Mouse (Mus musculus) midbrain, embryonic 16.5 days (tissue): ENCODE data around the gene Lzts2. TPM values are rescaled to one million over a fixed set of nuclear protein-coding genes. Genes with fewer than 3 reads are reported as not detected.

Source experiments
- ATAC-seq: fragments of 200-750 bp; cut with Nextera tagmentation; 2 replicates; pipeline ENCODE4 v1.8.0; 2017; ENCODE audit warnings: moderate TSS enrichment
- H3K27ac ChIP-seq: fragments of 300-500 bp; sonication (generic); 2 replicates; pipeline ENCODE4 v1.5.1; 2014; ENCODE audit warnings: mild to moderate bottlenecking, low read length, mixed read lengths
- H3K27me3 ChIP-seq: fragments of 300-500 bp; sonication (generic); 2 replicates; pipeline ENCODE4 v1.6.1; 2014; ENCODE audit warnings: low read depth, low read length, mixed read lengths; ENCODE audit not compliant: control insufficient read depth, insufficient read depth
- H3K36me3 ChIP-seq: fragments of 300-500 bp; sonication (generic); 2 replicates; pipeline ENCODE4 v1.6.1; 2014; ENCODE audit warnings: mild to moderate bottlenecking, low read length, moderate library complexity, mixed read lengths; ENCODE audit not compliant: control insufficient read depth, insufficient read depth
- H3K4me1 ChIP-seq: fragments of 300-500 bp; sonication (generic); 2 replicates; pipeline ENCODE4 v1.6.1; 2014; ENCODE audit warnings: mild to moderate bottlenecking, low read length, mixed read lengths; ENCODE audit not compliant: control insufficient read depth, insufficient read depth
- H3K4me2 ChIP-seq: fragments of 300-500 bp; sonication (generic); 2 replicates; pipeline ENCODE4 v1.6.1; 2014; ENCODE audit warnings: mild to moderate bottlenecking, low read length, mixed read lengths
- H3K4me3 ChIP-seq: fragments of 300-500 bp; sonication (generic); 2 replicates; pipeline ENCODE4 v1.5.1; 2014; ENCODE audit warnings: low read depth, mild to moderate bottlenecking, low read length, moderate library complexity, mixed read lengths
- H3K9ac ChIP-seq: fragments of 300-500 bp; sonication (generic); 2 replicates; pipeline ENCODE4 v1.6.1; 2014; ENCODE audit warnings: low read depth, low read length, mixed read lengths
- H3K9me3 ChIP-seq: fragments of 300-500 bp; sonication (generic); replicated peaks from 2 replicates; pipeline ENCODE4 v1.6.1; 2014; ENCODE audit warnings: mild to moderate bottlenecking, low read length, mixed read lengths; ENCODE audit not compliant: control insufficient read depth, poor library complexity, severe bottlenecking
- WGBS: fragments of 180-500 bp; shearing (Covaris S2); extraction: QIAGEN DNeasy Blood & Tissue Kit; methylation state at CpG from one replicate; pipeline ENCODE4 v1.1.7; 2014; 5-methylcytosine and 5-hydroxymethylcytosine counted together
- polyA plus RNA-seq: library from polyadenylated mRNA; unstranded; fragments of >200 nt; fragmentation: Nextera tagmentation; extraction: Ambion mirVana; gene quantifications from 2 replicates; pipeline ENCODE4 v1.2.1, GENCODE M21; 2015

Lzts2 gene
- polyA plus RNA-seq, 1 experiment from 2014 or later, result 15.5 TPM

- H3K9me3 ChIP-seq, result no peaks in the 10 kb centered on the region
- peaks cover 31% of the 10 kb centered on the region for H3K4me1 ChIP-seq
- H3K27ac ChIP-seq, result peak overlapping the region; percentile 90
Measured at GRCm38 (mm10) chr19:45017216-45017771, 3.1 kb downstream of the Lzts2 start.

GRCm38 (mm10) chr19:45017909-45018308 is 3.7 kb downstream of the Lzts2 start:
- Histone ChIP-seq H3K9me3 (no peaks in the 10 kb centered on the region), H3K27me3 (no peaks in the 10 kb centered on the region), H3K4me1 (peaks cover 31% of the 10 kb centered on the region), H3K36me3 (no peaks in the 10 kb centered on the region), H3K9ac (peak overlapping the region; percentile 69), H3K4me2 (peak overlapping the region; percentile 89), H3K4me3 (peak overlapping the region; percentile 68), H3K27ac (peak overlapping the region; percentile 90)
- 0% methylated on average over 18 of the region's 48 CpGs for WGBS
- ATAC-seq, result peak; percentile 72

More at GRCm38 (mm10) chr19:45017216-45017771, 3.1 kb downstream of the Lzts2 start:
- WGBS, result under 1% methylated on average over 27 of the region's 27 CpGs
- peak; percentile 75 for ATAC-seq
- H3K4me2 ChIP-seq, result peak overlapping the region; percentile 89
- H3K9ac ChIP-seq, result peak overlapping the region; percentile 69
- peak overlapping the region; percentile 68 for H3K4me3 ChIP-seq
- H3K36me3 ChIP-seq, result no peaks in the 10 kb centered on the region
- no peaks in the 10 kb centered on the region for H3K27me3 ChIP-seq

GRCm38 (mm10) chr19:45018351-45018831 is 4.2 kb downstream of the Lzts2 start:
- 0% methylated on average over 13 of the region's 13 CpGs for WGBS
- no peaks in the 10 kb centered on the region for H3K27me3 ChIP-seq
- ATAC-seq, result peak; percentile 4; the same call in 1 of the 2 replicates

GRCm38 (mm10) chr19:45020348-45020747 is 6.1 kb downstream of the Lzts2 start:
- Histone ChIP-seq H3K9me3 (no peaks in the 10 kb centered on the region), H3K36me3 (no peaks in the 10 kb centered on the region), H3K27ac (no peak overlapping the region), H3K4me1 (peaks cover 24% of the 10 kb centered on the region), H3K27me3 (no peaks in the 10 kb centered on the region), H3K4me3 (no peak overlapping the region), H3K9ac (0 out of 2 replicates have a peak overlapping the region, but pooled peaks have one; percentile 11), H3K4me2 (no peak overlapping the region)
- 77% methylated on average over 6 of the region's 6 CpGs for WGBS
- no peak for ATAC-seq

More at GRCm38 (mm10) chr19:45018351-45018831, 4.2 kb downstream of the Lzts2 start:
- no peaks in the 10 kb centered on the region for H3K9me3 ChIP-seq
- no peaks in the 10 kb centered on the region for H3K36me3 ChIP-seq
- peaks cover 31% of the 10 kb centered on the region for H3K4me1 ChIP-seq
- H3K4me2 ChIP-seq, result peak overlapping the region; percentile 89
- peak overlapping the region; percentile 90 for H3K27ac ChIP-seq
- peak overlapping the region; percentile 68 for H3K4me3 ChIP-seq
- H3K9ac ChIP-seq, result peak overlapping the region; percentile 69

- Histone ChIP-seq H3K9me3 (no peaks in the 10 kb centered on the region), H3K4me2 (no peak overlapping the region), H3K4me3 (no peak overlapping the region), H3K9ac (no peak overlapping the region), H3K36me3 (peaks cover 8% of the 10 kb centered on the region; the same call in 1 of the 2 replicates), H3K27me3 (no peaks in the 10 kb centered on the region), H3K27ac (no peak overlapping the region), H3K4me1 (peaks cover 14% of the 10 kb centered on the region)
- no peak for ATAC-seq
- 95% methylated on average over 15 of the region's 15 CpGs for WGBS
Measured at GRCm38 (mm10) chr19:45021362-45021761, 7.1 kb downstream of the Lzts2 start.

GRCm38 (mm10) chr19:45023993-45024392 is 9.8 kb downstream of the Lzts2 start:
- peaks cover 13% of the 10 kb centered on the region; the same call in 1 of the 2 replicates for H3K36me3 ChIP-seq
- peak; percentile 26; the same call in 1 of the 2 replicates for ATAC-seq

GRCm38 (mm10) chr19:45024775-45025174 is 10.6 kb downstream of the Lzts2 start:
- no peak overlapping the region for H3K4me3 ChIP-seq
- no peaks in the 10 kb centered on the region for H3K27me3 ChIP-seq
- no peak overlapping the region for H3K27ac ChIP-seq
- H3K4me1 ChIP-seq, result no peaks in the 10 kb centered on the region
- ATAC-seq, result no peak
- no peak overlapping the region for H3K4me2 ChIP-seq
- 87% methylated on average over 20 of the region's 20 CpGs for WGBS
- no peak overlapping the region for H3K9ac ChIP-seq
- H3K36me3 ChIP-seq, result peaks cover 13% of the 10 kb centered on the region; the same call in 1 of the 2 replicates
- no peaks in the 10 kb centered on the region for H3K9me3 ChIP-seq

More at GRCm38 (mm10) chr19:45023993-45024392, 9.8 kb downstream of the Lzts2 start:
- no peak overlapping the region for H3K27ac ChIP-seq
- peaks cover under 1% of the 10 kb centered on the region for H3K4me1 ChIP-seq
- WGBS, result 87% methylated on average over 11 of the region's 11 CpGs
- H3K4me2 ChIP-seq, result no peak overlapping the region
- no peaks in the 10 kb centered on the region for H3K9me3 ChIP-seq
- H3K9ac ChIP-seq, result no peak overlapping the region
- no peak overlapping the region for H3K4me3 ChIP-seq
- no peaks in the 10 kb centered on the region for H3K27me3 ChIP-seq

- whole genome bisulfite sequencing, result 94% methylated on average over 31 of the region's 37 CpGs
- peaks cover 13% of the 10 kb centered on the region; the same call in 1 of the 2 replicates for H3K36me3 ChIP-seq
- no peaks in the 10 kb centered on the region for H3K4me1 ChIP-seq
Measured at GRCm38 (mm10) chr19:45025937-45026568, 11.8 kb downstream of the Lzts2 start.

More at GRCm38 (mm10) chr19:45025937-45026568, 11.8 kb downstream of the Lzts2 start:
- no peak overlapping the region for H3K9ac ChIP-seq
- H3K27me3 ChIP-seq, result no peaks in the 10 kb centered on the region
- H3K27ac ChIP-seq, result no peak overlapping the region
- H3K9me3 ChIP-seq, result no peaks in the 10 kb centered on the region
- no peak for ATAC-seq
- no peak overlapping the region for H3K4me2 ChIP-seq
- H3K4me3 ChIP-seq, result no peak overlapping the region
